Mouse (Mus musculus): ENCODE measurements at regions not wholly inside any gene's neighbourhood (a gene's known extent, or its start where the extent isn't known, plus 50 kb on each side); places are given as distances from the start of the nearest gene placed in this dataset.
"Not testable (repeated sequence)": the region's sequence is repeated elsewhere in the genome, so short reads cannot be mapped to it uniquely, and the experiment has no call there.

DNA sequence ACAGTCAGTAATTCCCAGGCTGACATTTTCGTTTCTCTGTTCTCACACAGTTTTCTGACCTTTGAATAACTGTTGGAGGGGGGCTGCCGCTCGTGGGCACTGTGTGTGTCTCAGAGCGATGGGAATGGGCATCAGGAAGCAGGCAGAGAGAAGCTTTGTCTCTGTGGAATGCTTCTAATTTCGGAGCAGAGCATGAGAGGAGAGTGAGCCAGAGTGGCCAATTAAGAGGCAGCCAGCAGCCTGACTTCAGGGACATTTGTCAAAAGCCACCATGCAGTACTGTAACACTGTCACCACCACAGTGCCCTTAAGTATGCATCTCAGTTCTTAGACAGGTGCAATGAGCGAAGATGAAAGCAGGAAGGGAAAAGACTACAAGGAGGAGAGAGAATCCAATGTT, 592.1 kb downstream of the Dcdc2c start:
- DNase-seq = no peak

DNA sequence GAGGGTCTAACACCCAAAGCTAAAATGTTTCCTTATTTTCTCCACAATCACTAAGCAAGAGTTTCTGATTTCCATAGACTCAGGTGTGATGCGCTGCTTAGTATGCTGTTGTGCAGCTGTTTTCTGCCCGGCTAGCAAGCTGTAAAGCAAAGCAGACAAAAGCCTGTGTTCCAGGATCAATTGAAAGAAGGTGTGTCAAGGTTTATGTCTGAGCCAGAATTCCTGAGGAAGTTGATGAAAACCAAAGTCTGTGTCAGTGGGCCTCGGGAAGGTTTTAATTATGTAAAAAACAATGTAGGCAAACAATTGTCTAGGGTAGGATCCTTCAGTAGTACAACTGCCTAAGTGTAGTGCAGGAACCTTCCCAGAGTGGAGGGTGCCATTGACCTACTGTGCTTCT, 604.6 kb downstream of the Dcdc2c start:
- no peak for DNase-seq

DNA sequence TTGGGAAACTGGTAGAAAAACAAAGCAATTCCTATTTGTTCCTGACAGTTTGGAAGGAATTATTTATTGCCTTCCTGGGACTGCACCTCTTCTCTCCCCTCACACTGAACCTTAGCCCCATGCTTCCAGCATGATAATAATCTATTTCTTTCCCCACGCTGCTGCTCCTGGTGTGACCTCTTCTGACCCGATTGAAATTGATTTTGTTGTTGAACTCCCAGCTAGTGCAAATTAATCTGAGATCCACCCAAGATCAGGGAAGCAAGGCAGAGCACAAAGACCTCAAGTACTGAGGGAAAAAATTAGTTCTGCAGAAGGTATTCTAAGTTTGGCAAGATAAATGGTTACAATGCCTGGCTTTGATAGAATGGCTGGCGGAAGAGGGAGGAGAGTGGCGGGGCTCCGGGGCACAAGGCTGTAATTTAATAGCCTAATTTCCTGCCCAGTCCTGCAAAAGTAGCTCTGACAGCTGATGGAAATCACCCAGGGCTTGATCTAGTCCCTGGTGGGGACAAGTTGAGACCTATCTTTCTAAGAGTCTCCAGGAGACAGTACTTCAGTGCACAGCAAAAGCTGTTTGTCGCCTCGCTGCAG, 604.6 kb upstream of the Sox11 start:
- no peak for DNase-seq

DNA sequence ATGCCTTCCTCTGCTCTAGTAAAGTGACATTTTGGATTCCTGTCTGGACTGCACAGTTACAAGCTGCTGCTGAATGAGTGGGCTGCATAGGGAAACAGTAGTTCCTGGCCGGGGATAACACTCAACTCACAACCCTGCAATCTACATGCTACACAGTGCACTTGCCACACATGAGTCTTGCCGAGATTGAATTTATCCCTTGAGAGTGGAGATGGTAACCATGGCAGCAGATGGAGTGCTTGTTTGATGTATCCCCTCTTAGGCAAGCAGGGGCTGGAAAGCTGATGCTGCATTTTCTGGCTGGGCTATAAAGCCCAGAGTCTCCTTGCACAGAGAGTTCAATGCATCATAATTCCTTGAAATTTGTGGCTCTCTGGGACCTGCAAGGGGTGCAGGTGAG, 603.0 kb upstream of the Sox11 start:
- no peak for DNase-seq

DNA sequence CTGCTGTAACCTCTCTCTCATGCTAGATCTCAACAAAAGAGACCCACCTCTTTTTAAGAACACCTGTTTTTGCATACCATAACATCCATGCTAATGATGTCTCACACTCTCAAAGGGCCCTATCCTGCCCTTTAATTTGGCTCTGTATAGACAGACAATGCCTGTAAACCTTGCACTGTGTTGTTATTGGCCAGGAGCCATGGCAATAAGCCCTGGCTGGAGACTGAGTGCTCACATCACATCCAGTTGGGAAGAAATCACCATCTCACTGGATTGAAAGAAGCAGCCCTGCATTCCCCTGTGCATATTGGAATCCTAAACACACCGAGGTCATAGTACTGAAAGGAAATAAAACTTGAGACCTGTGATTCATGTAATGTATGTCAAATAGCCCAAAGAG, 598.7 kb upstream of the Sox11 start:
- peak; percentile 14 for DNase-seq

DNA sequence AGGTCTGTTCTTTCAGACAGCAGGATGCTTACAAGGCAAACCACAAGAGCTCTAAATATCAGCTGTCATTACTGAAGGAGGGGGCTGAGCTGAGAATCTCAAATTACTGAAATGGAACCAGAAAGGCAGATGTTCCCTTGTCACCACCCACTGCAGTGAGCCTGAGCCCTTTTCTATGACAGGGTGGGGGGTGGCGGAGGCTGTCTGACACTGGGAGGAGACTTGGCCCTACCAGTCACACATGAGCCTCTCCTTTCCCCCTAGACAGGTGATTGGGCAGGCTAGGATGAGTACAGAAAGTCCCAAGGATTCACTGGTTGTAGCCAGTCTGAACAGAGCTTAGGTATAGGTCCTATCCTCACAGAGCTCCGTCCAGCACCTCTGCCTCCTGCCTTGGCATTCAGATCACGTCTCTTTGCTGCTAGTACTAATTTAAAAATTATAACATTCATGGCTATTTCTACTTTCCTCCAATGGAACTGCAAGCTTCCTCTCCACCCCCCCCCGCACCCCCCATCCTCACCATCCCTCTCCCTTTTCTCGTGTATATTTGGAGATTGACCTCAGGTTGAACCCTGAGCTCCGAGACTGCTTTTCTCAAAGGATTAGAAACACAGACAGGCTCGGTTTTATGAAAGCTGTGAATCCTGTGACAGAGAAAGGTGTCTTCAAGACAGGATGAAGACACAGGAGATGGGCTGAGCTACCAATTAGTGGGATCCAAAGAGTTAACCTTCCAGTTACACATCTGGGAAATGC, 590.2 kb upstream of the Sox11 start:
- no peak for DNase-seq

DNA sequence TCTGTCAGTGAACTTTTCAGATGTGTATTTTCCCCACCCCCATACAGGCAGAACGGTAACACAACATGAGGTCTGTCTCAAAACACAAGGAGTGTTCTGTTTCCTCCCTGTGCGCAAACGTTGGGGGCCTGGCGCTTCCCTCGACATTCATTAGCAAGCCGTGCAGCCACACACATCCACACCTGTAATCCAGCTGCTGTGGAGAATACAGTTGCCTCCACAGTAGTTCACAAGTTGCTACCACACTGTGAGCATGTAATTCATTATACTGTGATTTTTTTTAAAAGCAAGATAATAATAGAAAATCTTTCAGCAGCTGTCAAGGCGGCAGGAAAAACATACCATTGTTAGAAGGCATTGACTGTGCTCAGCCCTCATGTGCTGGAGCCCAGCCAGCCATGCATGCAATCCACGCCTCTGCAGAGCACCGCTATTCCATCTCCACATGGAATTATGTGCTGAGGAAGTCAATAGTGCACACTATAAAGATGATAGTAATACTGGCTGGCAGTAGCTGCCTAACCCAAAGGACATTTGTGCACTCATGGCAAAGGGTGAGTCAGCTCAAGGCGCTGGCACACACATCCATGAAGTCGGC, 586.1 kb upstream of the Sox11 start:
- peak; percentile 41 for DNase-seq

DNA sequence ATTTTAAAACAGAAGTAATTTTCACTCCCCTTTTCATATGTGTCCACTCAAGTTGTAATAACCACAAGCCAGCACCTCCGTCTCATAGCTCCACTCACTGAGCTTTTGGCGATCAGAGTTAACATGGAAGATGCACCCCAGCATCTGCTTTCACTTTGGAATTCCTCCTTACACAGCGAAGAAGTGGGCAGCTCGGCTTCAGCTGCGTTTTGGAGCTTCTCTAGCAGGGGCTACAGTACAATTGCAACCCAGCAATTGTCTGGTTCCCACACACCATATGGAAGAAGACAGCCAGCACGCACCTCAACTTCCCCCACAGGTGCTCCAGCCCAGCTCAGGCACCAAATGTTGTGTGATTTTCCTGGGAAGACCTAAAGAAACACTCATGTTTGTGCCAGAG, 584.4 kb upstream of the Sox11 start:
- no peak for DNase-seq

DNA sequence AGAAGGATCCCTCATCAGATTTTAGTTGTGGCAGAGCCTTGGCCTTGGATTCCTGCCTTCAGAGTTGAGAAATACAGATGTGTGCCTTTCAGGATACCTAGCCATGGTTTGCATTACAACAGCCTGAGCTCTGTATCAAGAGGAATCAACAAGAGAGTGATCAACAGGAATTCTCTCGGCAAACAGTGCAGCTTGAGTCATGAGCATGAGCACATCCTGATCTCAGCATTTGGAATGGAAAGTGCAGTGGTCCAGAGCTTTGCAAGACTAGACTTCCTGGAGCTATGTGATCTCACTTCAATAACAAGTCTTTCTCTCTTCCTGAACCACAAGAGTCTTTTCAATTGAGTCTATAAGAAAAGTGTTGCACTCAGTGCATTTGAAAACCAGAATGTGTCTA, 578.2 kb upstream of the Sox11 start:
- no peak for DNase-seq

DNA sequence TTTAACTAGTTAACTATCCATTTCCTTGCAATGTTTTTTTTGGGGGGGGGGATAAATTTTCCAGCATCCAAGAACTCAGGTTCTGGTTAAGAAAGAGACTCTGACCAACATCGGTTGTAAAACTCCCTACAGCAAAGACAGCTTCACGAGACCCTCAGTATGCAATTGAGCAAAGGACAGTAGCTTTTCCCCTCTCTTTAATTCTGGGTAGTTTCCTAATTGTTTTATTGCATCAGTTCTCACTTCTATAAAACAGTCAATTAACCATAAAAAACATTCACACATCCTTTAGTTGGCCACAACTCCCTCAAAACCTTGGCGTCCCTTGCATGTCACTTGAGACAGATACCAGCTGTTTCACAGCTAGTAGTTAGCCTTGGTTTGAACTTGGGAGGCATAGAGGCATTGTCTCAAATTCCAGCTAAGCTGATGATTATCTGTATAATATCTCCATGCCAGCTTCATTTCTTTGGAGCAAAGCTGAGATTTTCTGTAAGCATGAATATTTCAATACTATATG, 574.1 kb upstream of the Sox11 start:
- peak; percentile 49 for DNase-seq

DNA sequence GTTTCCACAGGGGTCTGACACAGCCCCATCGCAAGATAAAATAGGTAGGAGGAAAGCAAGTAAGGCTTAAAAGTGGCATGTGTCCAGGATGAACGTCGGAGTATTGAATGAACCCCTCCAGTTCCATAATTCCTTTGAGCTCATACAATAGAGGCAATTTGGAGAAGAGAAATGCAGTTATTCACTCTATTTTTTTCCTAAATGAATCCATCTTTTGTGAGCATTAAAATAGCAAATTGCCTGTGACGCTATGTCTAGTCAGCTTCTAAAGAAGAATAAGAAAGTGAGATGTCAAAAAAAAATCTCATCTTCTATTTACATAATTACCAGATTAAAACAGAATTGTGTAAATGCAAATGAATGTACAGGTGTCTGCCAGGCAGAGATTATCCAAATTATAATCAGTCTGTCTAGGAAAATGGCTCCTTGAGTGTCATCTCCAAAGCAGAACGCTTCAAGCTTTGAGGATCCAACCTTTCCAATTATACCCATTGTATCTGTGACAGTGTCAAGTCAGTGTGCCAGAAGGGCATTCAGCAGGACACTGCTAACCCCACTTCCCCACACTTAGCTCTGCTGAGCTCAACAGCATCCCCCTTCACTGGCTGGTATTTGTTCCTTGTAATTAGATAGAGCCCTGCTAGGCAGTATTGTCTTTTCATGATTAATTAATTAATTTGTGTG, 567.2 kb upstream of the Sox11 start:
- DNase-seq = no peak

DNA sequence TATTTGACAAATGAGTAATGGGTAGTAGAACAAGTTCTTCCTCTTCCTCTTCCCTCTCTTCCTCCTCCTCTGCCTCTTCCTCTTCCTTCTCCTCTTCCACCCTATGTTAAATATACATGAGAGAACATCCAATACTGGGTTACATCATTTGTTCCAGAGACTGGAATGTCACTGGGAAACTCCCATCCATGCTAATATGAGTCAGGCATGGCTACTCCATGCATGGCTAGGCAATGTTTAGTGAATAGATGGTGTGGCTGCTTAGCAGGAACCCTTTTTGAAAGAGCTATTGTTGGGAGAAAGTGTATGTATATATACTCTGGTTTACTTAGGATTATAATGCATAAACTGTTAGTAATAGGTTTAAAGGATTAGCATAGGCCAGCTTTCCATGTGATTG, 554.3 kb upstream of the Sox11 start:
- DNase-seq = not testable (repeated sequence)

DNA sequence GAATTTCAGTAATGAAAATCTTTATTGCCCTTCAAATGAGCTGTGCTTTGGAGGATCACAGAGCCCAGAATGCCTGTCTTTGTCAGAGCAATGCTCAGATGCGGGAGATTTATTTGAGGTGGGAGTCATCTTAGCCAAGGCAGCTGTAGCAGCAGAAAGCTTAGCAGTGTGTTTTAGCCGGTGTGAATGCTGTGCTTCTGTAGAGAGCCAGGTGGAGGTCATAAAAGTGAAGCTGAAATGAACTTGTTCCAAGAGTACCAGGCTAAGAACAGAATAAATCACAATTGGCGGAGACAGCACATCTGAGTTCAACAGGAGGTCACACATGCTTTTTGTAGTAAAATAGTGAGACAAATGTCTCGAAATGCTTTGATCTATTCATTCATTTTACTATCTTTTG, 539.3 kb upstream of the Sox11 start:
- no peak for DNase-seq

DNA sequence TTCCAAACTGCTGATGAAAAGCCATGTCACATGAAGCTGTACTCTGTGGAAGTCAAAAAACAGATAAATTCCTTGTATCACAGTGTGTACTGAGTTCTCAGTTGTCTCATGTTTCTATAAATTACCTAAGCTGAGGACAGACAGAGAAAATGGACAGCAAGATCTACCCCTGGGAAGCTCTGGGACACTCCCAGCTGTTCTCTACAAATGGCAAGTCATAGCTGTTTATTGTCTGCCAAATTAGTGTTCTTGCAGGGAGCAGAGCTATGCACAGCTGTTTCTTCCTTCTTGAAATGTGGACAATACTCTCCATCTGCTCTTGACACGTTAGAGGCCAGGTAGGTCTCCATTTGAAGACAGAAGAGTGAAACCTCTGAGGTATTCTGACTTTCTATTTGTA, 524.0 kb upstream of the Sox11 start:
- no peak for DNase-seq

DNA sequence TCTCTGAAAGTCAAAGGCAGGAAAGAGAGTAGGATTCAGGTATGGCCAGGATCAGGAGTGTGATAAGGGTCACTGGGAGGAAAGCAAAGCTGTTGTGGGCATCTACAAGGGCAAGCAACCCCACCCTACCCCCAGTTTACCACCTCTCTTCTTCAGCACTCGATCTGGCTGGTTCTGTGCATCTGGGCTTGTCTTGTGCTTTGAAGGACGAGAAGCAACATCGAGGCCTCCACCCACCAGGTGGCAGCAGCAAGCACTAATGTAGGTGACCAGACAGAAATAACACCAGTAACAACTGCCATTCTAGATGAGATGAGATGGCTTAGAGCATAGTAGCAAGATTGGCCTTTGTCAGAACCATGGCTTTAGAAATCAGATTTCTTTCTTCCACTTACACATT, 507.2 kb upstream of the Sox11 start:
- DNase-seq = peak; percentile 59

DNA sequence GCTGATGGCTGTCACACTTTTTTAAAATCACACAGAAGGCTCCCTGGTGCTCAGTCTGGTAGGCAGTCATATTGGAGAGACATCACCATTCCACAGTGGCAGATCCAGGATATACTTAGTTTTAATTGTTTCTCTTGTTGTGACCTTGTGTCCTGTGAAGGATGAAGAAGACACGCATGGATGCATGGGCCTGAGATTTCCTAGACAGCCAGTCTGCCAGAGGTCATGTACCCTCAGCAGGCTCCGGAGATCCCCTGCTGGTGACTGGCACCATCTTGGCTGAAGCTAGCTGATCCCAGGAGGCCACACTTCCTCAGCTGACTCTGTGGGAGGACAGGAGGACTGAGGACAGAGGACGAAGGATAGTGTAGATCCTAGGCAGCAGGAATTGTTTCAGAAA, 506.7 kb upstream of the Sox11 start:
- DNase-seq = peak; percentile 22

DNA sequence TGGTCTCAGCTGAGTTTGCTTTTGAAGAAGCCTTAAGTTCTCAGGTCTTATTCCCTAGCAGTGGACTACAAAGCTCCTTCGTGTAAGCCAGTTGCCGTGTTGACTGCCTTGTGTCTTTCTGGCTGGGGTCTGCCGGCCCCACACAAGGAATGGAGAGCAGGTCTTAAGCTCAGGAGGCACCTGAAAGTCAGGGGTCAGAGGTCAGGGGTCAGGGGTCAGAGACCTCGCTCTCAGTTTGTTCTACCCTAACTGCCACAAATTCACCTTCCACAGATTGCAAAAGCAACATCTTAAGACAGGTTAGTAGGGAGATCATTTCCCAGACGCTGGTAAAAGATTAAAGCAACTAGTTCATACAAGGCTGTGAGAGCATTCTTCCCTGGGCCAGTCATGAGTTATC, 505.8 kb upstream of the Sox11 start:
- DNase-seq = no peak

DNA sequence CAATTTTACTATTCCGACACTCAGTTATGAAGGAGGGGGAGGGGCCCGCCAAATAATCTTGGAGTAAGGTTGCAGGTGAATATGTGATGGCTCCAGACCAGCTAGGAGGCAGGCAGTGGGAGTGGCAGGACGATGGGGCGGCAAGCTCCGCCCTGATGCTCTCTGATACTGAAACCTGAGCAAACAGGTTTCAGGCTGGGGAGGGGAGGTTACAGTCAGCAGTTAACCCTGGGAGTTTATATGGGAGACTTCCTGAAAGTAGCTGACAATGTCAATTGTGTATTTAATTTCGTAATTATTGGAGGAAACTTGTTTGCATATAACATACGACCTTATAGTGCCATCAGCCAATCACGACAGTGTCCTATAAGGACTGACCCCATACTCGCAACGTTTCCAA, 505.0 kb upstream of the Sox11 start:
- peak; percentile 8 for DNase-seq

DNA sequence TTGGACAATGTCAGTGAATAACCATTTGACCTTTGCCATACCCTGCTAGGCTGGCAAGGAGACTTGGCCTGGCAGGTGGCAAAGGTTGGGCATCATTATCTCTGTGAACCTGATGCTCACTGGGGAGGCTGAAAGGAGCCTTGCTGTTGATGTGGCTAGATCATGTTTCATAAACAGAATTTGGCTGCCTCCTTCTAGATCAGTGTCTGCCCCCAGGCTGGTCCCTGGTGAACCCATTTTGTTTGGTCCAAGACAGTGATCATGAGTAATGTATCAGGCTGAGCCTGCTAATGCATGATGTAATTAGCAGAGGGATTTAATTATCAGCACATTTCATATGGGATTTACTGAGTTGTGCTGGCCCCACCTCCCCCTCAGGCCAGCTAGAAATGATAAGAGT, 502.6 kb upstream of the Sox11 start:
- DNase-seq = no peak

DNA sequence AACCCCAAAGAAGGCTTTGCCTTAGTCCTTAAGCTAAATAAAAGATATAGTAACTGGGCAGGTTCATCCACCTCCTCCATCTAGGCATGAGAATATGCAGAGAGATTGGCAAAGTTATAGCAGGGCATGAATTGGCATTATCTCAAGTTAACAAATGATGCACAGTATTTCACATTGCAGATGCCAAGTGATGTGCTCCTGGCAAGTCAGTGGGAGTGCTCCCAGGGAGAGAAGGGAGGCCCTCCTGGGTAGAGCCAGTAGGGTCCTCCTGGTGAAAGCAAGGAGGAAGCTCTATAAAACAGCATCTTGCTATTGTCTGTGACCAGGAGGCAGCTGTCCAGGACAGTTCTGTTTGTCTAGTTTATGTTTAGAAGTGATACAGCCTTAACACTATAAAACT, 496.6 kb upstream of the Sox11 start:
- DNase-seq = no peak

DNA sequence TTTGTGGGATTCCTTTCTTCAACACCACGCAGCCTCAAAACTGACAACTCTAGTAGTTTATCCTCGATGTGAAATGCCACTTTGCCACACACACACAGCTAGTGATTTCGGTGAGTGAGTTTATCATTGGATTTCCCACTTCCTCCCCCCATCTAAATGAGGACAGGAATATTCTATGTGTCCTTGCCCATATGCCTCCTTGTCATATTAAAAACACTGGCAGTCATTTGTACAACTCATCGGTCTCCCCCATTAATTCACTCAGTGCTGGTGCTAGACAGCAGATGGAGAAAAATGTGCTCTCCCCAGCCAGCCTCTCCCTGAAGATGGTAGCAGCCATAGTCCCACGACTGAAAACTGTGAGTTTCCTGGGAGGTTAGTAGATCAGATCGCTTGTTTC, 496.0 kb upstream of the Sox11 start:
- DNase-seq = no peak

DNA sequence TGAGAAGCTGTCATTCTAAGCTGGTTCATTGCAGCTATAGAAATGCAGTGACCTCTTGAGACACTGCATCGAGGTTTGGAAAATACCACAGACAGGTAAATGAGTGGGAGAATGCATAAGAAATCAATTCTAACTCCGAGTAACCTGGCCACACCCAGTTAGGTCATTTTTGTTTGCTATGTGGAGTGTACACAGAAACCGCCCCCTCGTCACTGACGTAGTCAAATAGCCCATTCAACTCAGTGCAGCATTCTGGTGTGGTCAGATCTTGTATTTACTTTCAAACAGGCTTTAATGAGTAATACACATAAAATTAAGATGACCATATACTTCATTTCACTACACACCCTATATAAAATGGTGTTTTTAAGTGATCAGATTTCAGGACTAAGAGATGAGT, 483.8 kb upstream of the Sox11 start:
- no peak for DNase-seq

DNA sequence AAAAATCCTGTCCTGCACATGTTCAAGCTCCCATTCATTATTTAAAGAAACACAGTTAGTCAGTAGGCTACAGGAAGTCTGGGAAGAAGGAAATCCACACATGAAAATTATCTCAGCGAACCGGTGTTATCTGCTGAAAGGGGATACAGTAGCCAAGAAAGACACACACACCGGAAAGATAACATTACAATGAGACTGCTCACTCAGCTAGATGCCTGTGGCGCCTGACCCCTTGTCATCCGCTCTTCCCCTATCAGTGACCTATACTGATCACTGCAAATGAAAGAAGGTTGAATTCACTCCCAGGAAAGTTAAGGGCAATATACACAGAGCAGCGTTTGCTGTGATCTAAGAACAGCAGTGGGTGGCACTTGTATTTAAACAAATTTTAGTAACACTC, 481.0 kb upstream of the Sox11 start:
- no peak for DNase-seq

DNA sequence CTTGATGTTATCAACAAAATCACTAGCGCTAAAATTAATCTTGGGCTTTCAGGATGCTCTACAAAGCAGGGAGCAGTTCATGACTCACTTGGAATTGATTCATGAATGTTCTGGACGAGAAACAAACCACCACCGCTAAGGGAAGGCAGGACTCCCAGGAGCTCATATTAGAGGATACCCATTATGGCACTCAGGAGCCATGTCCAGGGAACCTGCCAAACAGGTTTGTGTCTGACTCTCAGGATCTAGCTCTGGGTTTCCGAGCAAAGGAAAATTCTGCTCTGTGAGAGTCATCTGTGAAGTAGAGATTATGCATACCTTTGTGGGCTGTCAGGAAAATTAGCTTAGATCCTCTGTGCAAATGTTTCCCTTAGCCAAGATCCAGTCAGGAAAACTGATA, 454.3 kb upstream of the Sox11 start:
- peak; percentile 16 for DNase-seq

Measured in kidney, postnatal 10 days (tissue).